Mouse (Mus musculus) gastrocnemius, adult 18-20 months (tissue): ENCODE measurements around the gene Gpx1. TPM values are rescaled to one million over a fixed set of nuclear protein-coding genes. Genes with fewer than 3 reads are reported as not detected.

Experiments
- DNase-seq: peaks from one replicate; pipeline ENCODE4 v3.0.0; 2021; ENCODE audit warnings: low spot score
- total RNA-seq, 2 experiments: library from RNA; stranded (reverse); gene quantifications; 2 replicates each; pipeline ENCODE4 v1.2.3; 2021

Gpx1 gene
- total RNA-seq, 2 experiments from 2014 or later = 63.2 to 67.5 TPM

- no peak for DNase-seq
These were observed 185 bp upstream of the Gpx1 start for GRCm38 (mm10) chr9:108338551-108338885.

- DNase-seq = no peak
These were observed 1.2 kb downstream of the Gpx1 start for GRCm38 (mm10) chr9:108339886-108340257.

DNA sequence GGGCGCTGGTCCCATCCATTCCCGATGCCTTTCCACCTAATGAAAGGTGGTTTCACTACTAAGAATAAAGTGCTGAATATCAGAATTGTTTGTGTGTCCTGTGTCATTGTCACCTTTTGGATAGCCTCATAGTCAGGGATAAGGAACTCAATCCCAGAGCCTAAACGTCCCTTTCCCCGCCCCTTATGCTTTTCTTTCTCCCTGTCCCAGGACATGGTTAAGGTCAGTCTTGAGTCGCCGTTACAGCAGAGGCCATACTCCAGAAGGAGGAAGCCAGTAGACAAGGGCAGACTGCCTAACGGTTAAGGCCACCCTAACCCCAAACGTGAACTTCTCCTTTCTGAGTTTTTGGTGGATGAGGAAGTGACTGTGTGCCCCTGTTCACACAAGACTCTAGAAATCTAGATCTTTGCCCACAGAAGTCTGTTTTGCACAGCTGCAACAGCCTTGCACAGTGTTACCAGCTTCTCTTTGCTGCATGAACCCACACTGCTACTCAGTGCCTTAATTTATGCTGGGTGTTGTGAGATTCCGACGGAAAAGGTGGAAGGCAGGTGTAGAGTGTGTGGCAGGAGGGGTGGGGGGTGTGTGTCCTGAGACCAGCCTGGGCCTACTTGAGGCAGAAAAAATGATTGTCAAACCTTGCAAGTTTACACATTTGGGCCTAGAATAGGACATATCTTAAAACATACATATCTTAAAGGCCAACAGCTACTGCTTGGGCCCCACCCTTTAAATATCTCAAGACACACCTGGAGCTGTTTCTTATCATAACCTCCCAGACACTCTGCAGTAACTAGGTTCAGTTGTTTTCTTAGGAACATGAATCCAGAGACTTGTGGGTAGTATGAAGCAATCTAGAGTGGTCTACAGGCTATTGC lies 1.8 kb downstream of the Gpx1 start:
- no peak for DNase-seq

DNA sequence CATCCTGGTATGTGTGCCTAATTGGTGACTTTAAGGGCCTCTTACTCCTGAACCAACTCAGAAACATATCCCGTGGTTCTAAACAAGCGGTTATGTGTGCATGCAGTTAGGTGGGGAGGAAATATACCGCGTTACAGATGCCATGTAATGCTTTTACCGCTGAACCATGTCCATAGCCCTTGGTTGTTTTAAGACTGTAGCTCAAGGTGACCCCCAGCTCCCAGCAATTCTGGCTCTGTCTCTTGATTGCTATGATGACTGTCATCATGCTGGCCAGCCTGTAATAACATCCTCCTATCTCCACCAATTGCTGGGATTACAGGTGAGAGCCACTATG lies 2.4 kb downstream of the Gpx1 start:
- no peak for DNase-seq

- no peak for DNase-seq
These were observed 3.1 kb downstream of the Gpx1 start for GRCm38 (mm10) chr9:108341801-108342200.

DNA sequence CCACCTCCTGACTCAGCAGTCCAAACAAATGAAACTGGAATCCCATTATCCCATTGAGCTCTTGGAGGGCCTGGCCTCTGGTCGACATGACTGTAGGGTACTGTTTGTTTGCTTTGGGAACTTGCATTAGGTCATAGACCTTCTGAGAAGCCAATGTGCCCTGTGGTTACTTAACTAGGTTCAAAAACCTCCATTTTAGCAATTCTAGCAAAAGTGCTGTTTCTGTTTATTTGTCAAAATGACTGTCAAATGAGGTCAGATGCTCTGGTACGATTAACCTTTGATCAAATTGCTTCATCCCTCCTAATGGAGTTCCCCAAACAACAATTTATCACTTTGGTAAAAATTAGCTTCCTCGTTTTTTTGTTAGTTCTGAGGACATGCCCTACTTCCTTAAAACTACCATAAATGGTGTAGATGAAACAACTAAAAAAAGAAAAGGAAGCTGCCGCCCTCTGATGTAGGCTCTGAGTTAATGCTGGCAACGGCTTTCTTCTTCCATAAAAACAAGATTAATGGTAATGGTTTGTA lies 3.7 kb downstream of the Gpx1 start:
- DNase-seq = no peak

DNA sequence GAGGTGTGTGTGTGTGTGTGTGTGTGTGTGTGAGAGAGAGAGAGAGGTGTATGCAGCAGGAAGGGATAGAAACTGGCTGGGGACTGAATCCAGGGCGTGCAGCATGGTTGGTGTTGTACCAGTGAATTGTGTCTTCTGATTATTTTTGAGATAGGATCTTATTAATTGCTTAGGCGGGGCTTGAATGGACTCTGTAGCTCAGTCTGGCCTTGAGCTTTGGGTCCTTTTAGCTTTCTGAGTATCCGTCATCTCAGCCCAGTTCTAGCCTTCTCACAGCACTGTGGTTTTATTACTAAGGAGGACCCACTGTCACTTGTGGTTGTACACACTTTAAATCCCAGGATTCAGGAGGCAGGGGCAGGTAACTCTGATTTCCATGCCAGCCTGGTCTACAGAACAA lies 4.6 kb downstream of the Gpx1 start:
- no peak for DNase-seq

- no peak for DNase-seq
These were observed 5.1 kb downstream of the Gpx1 start for GRCm38 (mm10) chr9:108343835-108344234.

DNA sequence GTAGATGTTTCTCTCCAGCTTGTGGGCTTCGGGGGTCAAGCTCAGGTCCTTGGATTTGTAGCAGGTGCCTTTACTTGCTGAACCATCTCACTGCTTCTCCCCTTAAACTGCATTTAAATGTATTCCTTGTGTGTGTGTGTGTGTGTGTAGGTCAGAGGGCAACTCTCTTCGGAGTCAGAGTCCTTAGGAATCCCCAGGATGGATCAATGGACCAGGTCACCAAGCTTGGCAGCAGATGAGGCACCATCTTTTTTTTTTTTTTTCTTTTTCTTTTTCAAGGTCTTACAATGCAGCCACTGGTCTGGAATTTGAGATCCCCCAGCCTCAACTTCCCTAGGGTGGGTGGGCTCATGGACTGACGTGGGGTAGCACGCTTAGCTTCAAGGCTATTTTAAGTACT lies 5.8 kb downstream of the Gpx1 start:
- no peak for DNase-seq

GRCm38 (mm10) chr9:108347024-108347423 lies 8.3 kb downstream of the Gpx1 start:
- DNase-seq = no peak

GRCm38 (mm10) chr9:108347540-108348289 lies 9.0 kb downstream of the Gpx1 start, which contains the start of gene Usp4:
TSS of gene Usp4 (plus strand) at chr9:108347853.
- peak; percentile 82 for DNase-seq

DNA sequence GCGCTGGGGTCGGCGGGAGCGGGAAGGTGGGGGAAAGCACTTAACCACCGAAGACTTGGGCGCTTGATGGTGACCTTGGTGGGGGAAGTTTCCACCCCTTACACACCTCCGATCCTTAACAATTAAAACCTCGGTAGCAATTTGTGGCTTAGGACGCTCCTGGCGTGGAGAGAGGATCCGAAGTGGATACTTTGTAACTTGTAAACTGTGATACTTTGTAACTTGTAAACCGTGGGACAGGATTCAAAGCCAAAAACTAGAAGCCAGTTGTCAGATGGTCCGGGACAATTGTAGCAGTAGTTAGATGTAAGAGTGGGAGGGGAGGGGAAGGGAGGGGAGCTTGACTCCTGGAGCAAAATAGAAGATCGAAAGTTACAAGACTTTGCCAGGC lies 9.6 kb downstream of the Gpx1 start:
- no peak for DNase-seq

DNA sequence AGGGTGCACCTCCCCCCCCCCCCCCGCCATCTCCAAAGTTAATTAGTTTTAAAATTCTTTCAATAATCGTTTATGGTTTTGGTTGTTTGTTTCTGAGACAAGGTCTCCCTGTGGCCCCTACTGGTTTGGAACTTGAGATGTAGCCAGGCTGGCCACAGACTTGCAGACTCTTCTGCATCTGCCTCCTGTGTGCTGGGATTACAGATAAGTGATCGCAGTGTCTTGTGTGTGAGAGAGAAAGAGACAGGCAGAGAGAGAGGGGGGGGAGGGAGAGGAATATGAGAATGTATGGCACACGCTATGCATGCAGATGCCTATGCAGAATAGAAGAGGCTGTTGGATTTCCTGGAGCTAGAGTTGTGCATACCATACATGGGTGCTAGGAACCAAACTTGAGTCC lies 11.0 kb downstream of the Gpx1 start:
- DNase-seq = no peak

DNA sequence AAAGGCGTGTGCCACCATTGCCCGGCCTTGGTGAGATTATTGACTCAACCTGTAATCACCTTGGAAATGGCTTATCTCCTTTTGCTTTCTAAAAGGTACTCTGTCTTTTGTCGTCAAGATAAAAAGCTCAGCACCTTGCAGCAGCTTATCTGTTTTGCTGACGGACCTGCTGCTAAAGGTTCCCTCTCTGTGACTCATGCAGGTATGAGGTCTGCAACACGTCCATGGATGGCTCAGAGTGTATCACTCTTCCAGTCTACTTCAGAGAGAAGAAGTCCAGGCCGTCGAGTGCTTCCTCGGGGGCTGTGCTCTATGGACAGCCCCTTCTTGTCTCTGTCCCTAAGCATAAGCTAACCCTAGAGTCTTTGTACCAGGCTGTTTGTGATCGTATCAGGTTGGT lies 39.5 kb downstream of the Gpx1 start:
- DNase-seq = no peak

DNA sequence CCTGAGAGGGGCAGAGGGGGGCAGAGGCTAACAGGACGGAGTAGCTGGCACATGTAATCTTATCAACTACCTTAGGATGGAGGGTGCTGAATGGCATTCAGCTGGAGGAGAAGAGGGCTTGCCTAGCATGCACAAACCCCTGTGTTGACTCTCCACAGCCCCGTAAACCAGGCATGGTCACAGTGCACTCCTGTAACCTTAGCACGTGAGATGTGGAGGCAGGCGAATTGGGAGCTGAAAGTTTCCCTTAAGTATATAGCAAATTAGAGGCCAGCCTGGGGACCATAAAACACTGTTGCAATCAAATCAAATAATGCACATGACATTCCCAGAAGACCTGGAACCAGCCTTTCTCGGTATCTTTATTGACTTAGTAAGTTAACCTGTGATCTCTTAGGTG lies 40.0 kb downstream of the Gpx1 start:
- no peak for DNase-seq

DNA sequence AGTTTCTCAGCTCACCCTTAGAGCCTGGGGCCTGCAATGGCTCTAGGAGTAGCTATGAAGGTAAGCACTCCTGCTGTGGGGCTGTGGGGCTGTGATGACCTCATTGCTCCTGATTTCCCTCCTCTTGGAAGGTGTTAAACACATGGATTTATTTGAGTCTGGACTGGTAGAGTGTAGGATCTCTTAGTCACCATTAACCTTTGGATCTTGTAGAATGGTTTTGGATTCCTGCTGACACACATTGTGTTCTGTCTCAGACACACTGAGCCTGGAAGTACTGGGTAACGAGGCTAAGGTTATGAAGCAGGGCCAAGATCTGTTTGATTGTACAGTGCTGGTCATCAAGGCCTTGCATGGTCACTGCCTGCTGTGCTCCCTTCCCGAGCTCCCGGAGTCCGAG lies 40.6 kb downstream of the Gpx1 start:
- DNase-seq = no peak

- DNase-seq = no peak
These were observed 42.7 kb downstream of the Gpx1 start for GRCm38 (mm10) chr9:108381382-108381781.

GRCm38 (mm10) chr9:108385006-108385405 lies 46.3 kb downstream of the Gpx1 start:
- DNase-seq = no peak

DNA sequence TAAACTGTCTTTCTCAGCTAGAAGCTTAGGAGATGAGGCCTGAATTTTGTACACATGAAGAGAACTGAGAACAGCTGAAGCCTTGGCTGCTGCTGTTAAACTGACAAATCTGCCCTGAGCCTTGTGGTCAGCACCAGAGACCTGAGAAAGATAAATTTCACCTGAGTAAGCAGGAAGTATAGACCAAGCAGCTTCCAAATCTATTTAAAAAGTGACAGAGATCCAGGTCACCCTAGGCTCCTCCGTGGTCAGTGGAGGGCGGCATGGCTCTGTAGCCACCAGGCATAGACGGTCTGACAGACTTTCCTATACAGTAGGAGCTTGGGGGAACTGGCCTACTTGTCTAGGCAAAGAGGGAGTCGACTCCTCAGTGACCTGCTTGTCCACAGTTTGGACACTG lies 48.1 kb downstream of the Gpx1 start:
- peak; percentile 60 for DNase-seq

GRCm38 (mm10) chr9:108388601-108389000 lies 49.9 kb downstream of the Gpx1 start:
- DNase-seq = no peak

- no peak for DNase-seq
These were observed 50.5 kb downstream of the Gpx1 start for GRCm38 (mm10) chr9:108389220-108389619.
